Mouse (Mus musculus) stomach, postnatal 0 days (tissue): ENCODE results near the gene Arid1b. TPM values are rescaled to one million over a fixed set of nuclear protein-coding genes. Genes with fewer than 3 reads are reported as not detected.

ENCODE experiments used
- ATAC-seq: fragments of 200-750 bp; cut with Nextera tagmentation; 2 replicates; pipeline ENCODE4 v1.8.0; 2017; ENCODE audit not compliant: low FRiP score, low TSS enrichment
- DNase-seq: peaks from one replicate; pipeline ENCODE4 v3.0.0-alpha.2; 2016; ENCODE audit warnings: low spot score
- H3K27ac ChIP-seq: fragments of 300-500 bp; sonication (generic); replicated peaks from 2 replicates; pipeline ENCODE4 v1.5.1; 2014; ENCODE audit warnings: mild to moderate bottlenecking, control low read depth
- H3K27me3 ChIP-seq: fragments of 300-500 bp; sonication (generic); 2 replicates; pipeline ENCODE4 v1.6.1; 2014; ENCODE audit warnings: low read length; ENCODE audit not compliant: control insufficient read depth, insufficient read depth
- H3K36me3 ChIP-seq: fragments of 300-500 bp; sonication (generic); 2 replicates; pipeline ENCODE4 v1.6.1; 2014; ENCODE audit warnings: low read length, mixed read lengths; ENCODE audit not compliant: control insufficient read depth, insufficient read depth
- H3K4me1 ChIP-seq: fragments of 300-500 bp; sonication (generic); replicated peaks from 2 replicates; pipeline ENCODE4 v1.6.1; 2014; ENCODE audit warnings: antibody characterized with exemption; ENCODE audit not compliant: control insufficient read depth, insufficient read depth
- H3K4me2 ChIP-seq: fragments of 300-500 bp; sonication (generic); replicated peaks from 2 replicates; pipeline ENCODE4 v1.6.1; 2014; ENCODE audit warnings: low read depth, mild to moderate bottlenecking, control low read depth, moderate library complexity
- H3K4me3 ChIP-seq: fragments of 300-500 bp; sonication (generic); 2 replicates; pipeline ENCODE4 v1.5.1; 2014; ENCODE audit warnings: low read depth, low read length, control low read depth
- H3K9ac ChIP-seq: fragments of 300-500 bp; sonication (generic); 2 replicates; pipeline ENCODE4 v1.6.1; 2014; ENCODE audit warnings: mild to moderate bottlenecking, low read length, control low read depth, mixed read lengths
- H3K9me3 ChIP-seq: fragments of 300-500 bp; sonication (generic); 2 replicates; pipeline ENCODE4 v1.6.1; 2016; ENCODE audit warnings: low read length; ENCODE audit not compliant: control insufficient read depth
- CTCF ChIP-seq: IDR thresholded peaks from 2 replicates; pipeline ENCODE4 v1.5.1; 2016; ENCODE audit warnings: antibody characterized with exemption, low read depth, mild to moderate bottlenecking, moderate library complexity
- EP300 ChIP-seq: optimal IDR thresholded peaks from 2 replicates; pipeline ENCODE3; 2016; ENCODE audit warnings: antibody characterized with exemption
- WGBS: fragments of 180-500 bp; shearing (Covaris S2); extraction: QIAGEN DNeasy Blood & Tissue Kit; methylation state at CpG from one replicate; pipeline ENCODE4 v1.1.7; 2014; 5-methylcytosine and 5-hydroxymethylcytosine counted together
- polyA plus RNA-seq: library from polyadenylated mRNA; unstranded; fragments of >200 nt; fragmentation: Nextera tagmentation; extraction: Ambion mirVana; gene quantifications from 2 replicates; pipeline ENCODE4 v1.2.1, GENCODE M21; 2015

The Arid1b gene
- polyA plus RNA-seq, 1 experiment from 2014 or later: 5.6 TPM

GRCm38 (mm10) chr17:5388351-5388750, 394.2 kb downstream of the Arid1b start:
- 91% methylated on average over 3 of the region's 3 CpGs for whole genome bisulfite sequencing
- Histone ChIP-seq H3K36me3 (no peaks in the 10 kb centered on the region), H3K27ac (no peak overlapping the region), H3K27me3 (no peaks in the 10 kb centered on the region), H3K9ac (no peak overlapping the region), H3K4me2 (no peak overlapping the region), H3K9me3 (no peaks in the 10 kb centered on the region), H3K4me3 (no peak overlapping the region), H3K4me1 (no peaks in the 10 kb centered on the region)
- TF ChIP-seq EP300 (no peak), CTCF (no peak)
- DNase-seq: no peak
- ATAC-seq: no peak

- Histone ChIP-seq H3K9me3 (no peaks in the 10 kb centered on the region), H3K4me2 (no peak overlapping the region), H3K4me1 (no peaks in the 10 kb centered on the region), H3K27me3 (no peaks in the 10 kb centered on the region), H3K9ac (no peak overlapping the region), H3K27ac (no peak overlapping the region), H3K4me3 (no peak overlapping the region), H3K36me3 (no peaks in the 10 kb centered on the region)
- ATAC-seq (no peak), DNase-seq (no peak)
- WGBS: 76% methylated on average over 10 of the region's 10 CpGs
- TF ChIP-seq EP300: no peak
- TF ChIP-seq CTCF: no peak
These were observed 396.6 kb downstream of the Arid1b start for GRCm38 (mm10) chr17:5390682-5391081.

GRCm38 (mm10) chr17:5395454-5396205, 401.5 kb downstream of the Arid1b start:
- H3K27me3 ChIP-seq: no peaks in the 10 kb centered on the region
- H3K36me3 ChIP-seq: no peaks in the 10 kb centered on the region
- H3K9ac ChIP-seq: no peak overlapping the region
- no peaks in the 10 kb centered on the region for H3K9me3 ChIP-seq
- no peak for TF ChIP-seq CTCF
- TF ChIP-seq EP300: no peak
- ATAC-seq (no peak), DNase-seq (no peak)
- H3K4me2 ChIP-seq: no peak overlapping the region
- no peak overlapping the region; the same call in 1 of the 2 replicates for H3K27ac ChIP-seq
- no peaks in the 10 kb centered on the region for H3K4me1 ChIP-seq
- H3K4me3 ChIP-seq: no peak overlapping the region
- WGBS: 77% methylated on average over 16 of the region's 16 CpGs

GRCm38 (mm10) chr17:5396213-5396612, 402.1 kb downstream of the Arid1b start:
- 64% methylated on average over 5 of the region's 5 CpGs for WGBS
- no peak for DNase-seq
- no peaks in the 10 kb centered on the region for H3K36me3 ChIP-seq
- H3K9ac ChIP-seq: no peak overlapping the region
- H3K4me3 ChIP-seq: no peak overlapping the region
- no peak overlapping the region for H3K4me2 ChIP-seq
- no peak for TF ChIP-seq CTCF
- no peak for TF ChIP-seq EP300
- no peaks in the 10 kb centered on the region for H3K4me1 ChIP-seq
- H3K9me3 ChIP-seq: no peaks in the 10 kb centered on the region
- no peak for ATAC-seq
- no peak overlapping the region for H3K27ac ChIP-seq
- H3K27me3 ChIP-seq: no peaks in the 10 kb centered on the region
